Mouse (Mus musculus) limb, embryonic 15.5 days (tissue): Measurements from ENCODE around the gene Gm8720. TPM values are rescaled to one million over a fixed set of nuclear protein-coding genes. Genes with fewer than 3 reads are reported as not detected.
"Not testable (repeated sequence)": the region's sequence is repeated elsewhere in the genome, so short reads cannot be mapped to it uniquely, and the experiment has no call there.

Experiments
- ATAC-seq: fragments of 200-750 bp; cut with Nextera tagmentation; 2 replicates; pipeline ENCODE4 v1.8.0; 2017; ENCODE audit warnings: low read depth, moderate TSS enrichment; ENCODE audit not compliant: insufficient number of reproducible peaks, low FRiP score, low TSS enrichment
- H3K27ac ChIP-seq: fragments of 300-500 bp; sonication (generic); 2 replicates; pipeline ENCODE4 v1.5.1; 2015; ENCODE audit warnings: moderate library complexity, mild to moderate bottlenecking, inconsistent platforms
- H3K27me3 ChIP-seq: fragments of 300-500 bp; sonication (generic); 2 replicates; pipeline ENCODE4 v1.6.1; 2015; ENCODE audit warnings: inconsistent platforms
- H3K36me3 ChIP-seq: fragments of 300-500 bp; sonication (generic); 2 replicates; pipeline ENCODE4 v1.6.1; 2015; ENCODE audit warnings: inconsistent platforms
- H3K4me1 ChIP-seq: fragments of 300-500 bp; sonication (generic); 2 replicates; pipeline ENCODE4 v1.6.1; 2015; ENCODE audit warnings: inconsistent platforms
- H3K4me2 ChIP-seq: fragments of 300-500 bp; sonication (generic); 2 replicates; pipeline ENCODE4 v1.6.1; 2015; ENCODE audit warnings: mild to moderate bottlenecking, inconsistent platforms
- H3K4me3 ChIP-seq: fragments of 300-500 bp; sonication (generic); 2 replicates; pipeline ENCODE4 v1.5.1; 2015; ENCODE audit warnings: mild to moderate bottlenecking, inconsistent platforms
- H3K9ac ChIP-seq: fragments of 300-500 bp; sonication (generic); 2 replicates; pipeline ENCODE4 v1.6.1; 2015; ENCODE audit warnings: inconsistent platforms
- H3K9me3 ChIP-seq: fragments of 300-500 bp; sonication (generic); 2 replicates; pipeline ENCODE4 v1.6.1; 2016; ENCODE audit warnings: inconsistent platforms
- WGBS: fragments of 180-500 bp; shearing (Covaris S2); methylation state at CpG from one replicate; pipeline ENCODE4 v1.1.7; 2015; 5-methylcytosine and 5-hydroxymethylcytosine counted together
- polyA plus RNA-seq: library from polyadenylated mRNA; unstranded; fragments of >200 nt; fragmentation: Nextera tagmentation; extraction: Ambion mirVana; gene quantifications from 2 replicates; pipeline ENCODE4 v1.2.1, GENCODE M21; 2015

The Gm8720 gene
- not detected in 2 replicates for polyA plus RNA-seq

DNA sequence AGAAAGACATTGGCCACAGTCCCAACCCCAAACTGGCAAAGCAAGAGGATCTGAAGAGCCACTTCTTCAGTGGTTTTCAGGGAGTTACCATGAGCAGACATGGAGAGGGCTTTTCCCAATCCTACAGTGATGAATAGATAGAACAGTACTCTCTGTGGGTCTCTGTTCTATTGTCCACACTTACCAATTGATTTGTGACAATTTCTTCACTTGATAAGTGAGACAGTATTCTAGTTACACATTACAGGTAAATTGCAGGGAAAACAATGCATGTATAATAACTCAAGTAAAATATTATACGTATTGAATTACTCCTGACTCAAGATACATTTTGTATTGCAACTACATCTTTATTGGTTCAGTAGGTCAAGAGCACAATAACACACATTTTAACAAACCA is at the start of gene Gm8720:
Gene Gm8720, minus strand, starts transcription at position 101 of the 400 bp plus-strand sequence.
- H3K9me3 ChIP-seq, H3K36me3 ChIP-seq, H3K4me3 ChIP-seq, H3K9ac ChIP-seq, H3K4me1 ChIP-seq, H3K27me3 ChIP-seq, H3K4me2 ChIP-seq, H3K27ac ChIP-seq, ATAC-seq: not testable (repeated sequence)
- no CpG with 5 or more reads among the region's 1 CpGs for WGBS

GRCm38 (mm10) chr7:23055240-23055639 is 12.0 kb downstream of the Gm8720 start, which contains the start of gene Vmn1r163:
Vmn1r163 (plus strand) TSS chr7:23055540.
- H3K9ac ChIP-seq, H3K4me3 ChIP-seq, H3K4me2 ChIP-seq, H3K27ac ChIP-seq, ATAC-seq, H3K36me3 ChIP-seq, H3K27me3 ChIP-seq, H3K4me1 ChIP-seq, H3K9me3 ChIP-seq: not testable (repeated sequence)
- no CpG with 5 or more reads among the region's 1 CpGs for WGBS

- not testable (repeated sequence) for H3K4me3 ChIP-seq, H3K27ac ChIP-seq, ATAC-seq, H3K9me3 ChIP-seq, H3K4me1 ChIP-seq, H3K9ac ChIP-seq, H3K27me3 ChIP-seq, H3K4me2 ChIP-seq, H3K36me3 ChIP-seq
- no CpG with 5 or more reads among the region's 3 CpGs for WGBS
These were observed 47.4 kb downstream of the Gm8720 start, which contains the start of gene Gm4216 for GRCm38 (mm10) chr7:23019823-23020222. Gm4216 (minus strand) TSS chr7:23019923.

Other genes starting within 250 kb of the Gm8720 start
- gene Vmn1r159, start 223.9 kb downstream of the Gm8720 start, polyA plus RNA-seq, result not detected in 2 replicates
- not detected in 2 replicates for gene Vmn1r160, start 196.2 kb downstream of the Gm8720 start, polyA plus RNA-seq
- gene Gm4214, start 82.8 kb downstream of the Gm8720 start, polyA plus RNA-seq, result not detected in 2 replicates
- not detected in 2 replicates for gene Gm4216, start 47.5 kb downstream of the Gm8720 start, polyA plus RNA-seq
- not detected in 2 replicates for gene Vmn1r163, start 11.9 kb downstream of the Gm8720 start, polyA plus RNA-seq
- not detected in 2 replicates for gene Gm10662, start 77.0 kb upstream of the Gm8720 start, polyA plus RNA-seq
- not detected in 2 replicates for gene Vmn1r165, start 149.9 kb upstream of the Gm8720 start, polyA plus RNA-seq
- gene Vmn1r166, start 184.2 kb upstream of the Gm8720 start, polyA plus RNA-seq, result not detected in 2 replicates
- not detected in 2 replicates for gene Gm6902, start 211.4 kb upstream of the Gm8720 start, polyA plus RNA-seq
- not detected in 2 replicates for gene Nlrp4e, start 233.7 kb upstream of the Gm8720 start, polyA plus RNA-seq